Mouse (Mus musculus): Measurements from ENCODE around the gene Elane. TPM values are rescaled to one million over a fixed set of nuclear protein-coding genes. Genes with fewer than 3 reads are reported as not detected.

The Elane gene
- total RNA-seq, 2 experiments from 2014 or later: not detected

DNA sequence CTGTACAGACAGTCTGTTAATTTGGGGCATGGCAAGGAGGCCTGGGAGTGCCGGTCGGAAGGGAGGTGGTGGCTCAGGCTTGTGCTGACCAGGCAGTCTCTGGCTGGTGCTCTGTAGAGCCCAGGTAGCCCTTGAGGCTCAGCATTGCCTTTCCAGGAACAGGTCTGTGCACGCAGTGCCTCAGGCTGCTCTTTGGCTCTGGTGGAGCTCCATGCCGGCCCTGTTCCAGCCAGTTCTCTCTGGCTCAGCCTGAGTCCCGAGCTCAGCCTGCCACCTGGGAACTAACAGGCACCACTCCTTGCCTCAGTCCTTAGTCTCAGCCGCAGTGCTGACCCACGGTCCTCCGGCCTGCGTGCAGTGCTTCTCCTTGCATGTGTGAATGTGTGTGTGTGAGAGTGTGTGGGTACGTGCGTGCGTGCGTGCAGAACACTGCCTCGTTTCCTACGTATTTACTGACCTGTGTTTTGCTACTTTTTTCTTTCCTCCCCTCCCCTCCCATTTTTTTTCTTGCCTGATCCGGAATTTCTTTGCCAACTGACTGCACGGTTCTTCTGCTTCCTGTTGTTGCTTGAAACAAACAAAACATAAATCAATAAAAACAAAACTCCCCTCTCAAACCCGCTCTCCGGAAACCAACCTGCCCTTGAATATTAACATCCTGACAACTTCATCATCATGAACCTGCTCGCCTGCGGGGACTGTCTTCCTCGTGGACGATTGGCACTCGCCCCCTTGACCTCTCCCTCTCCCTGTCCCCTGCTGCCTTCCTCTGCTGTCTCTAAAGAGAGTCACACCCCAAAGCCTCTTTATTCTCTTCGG lies 24.6 kb upstream of the Elane start:
- Histone ChIP-seq H3K27ac (no peak overlapping the region), H3K4me3 (no peak overlapping the region)
- no peak for TF ChIP-seq CTCF (conservative IDR thresholded peaks at IDR 0.05)
- DNase-seq (ENCODE audit: low spot score in 2 of 2): no peak

DNA sequence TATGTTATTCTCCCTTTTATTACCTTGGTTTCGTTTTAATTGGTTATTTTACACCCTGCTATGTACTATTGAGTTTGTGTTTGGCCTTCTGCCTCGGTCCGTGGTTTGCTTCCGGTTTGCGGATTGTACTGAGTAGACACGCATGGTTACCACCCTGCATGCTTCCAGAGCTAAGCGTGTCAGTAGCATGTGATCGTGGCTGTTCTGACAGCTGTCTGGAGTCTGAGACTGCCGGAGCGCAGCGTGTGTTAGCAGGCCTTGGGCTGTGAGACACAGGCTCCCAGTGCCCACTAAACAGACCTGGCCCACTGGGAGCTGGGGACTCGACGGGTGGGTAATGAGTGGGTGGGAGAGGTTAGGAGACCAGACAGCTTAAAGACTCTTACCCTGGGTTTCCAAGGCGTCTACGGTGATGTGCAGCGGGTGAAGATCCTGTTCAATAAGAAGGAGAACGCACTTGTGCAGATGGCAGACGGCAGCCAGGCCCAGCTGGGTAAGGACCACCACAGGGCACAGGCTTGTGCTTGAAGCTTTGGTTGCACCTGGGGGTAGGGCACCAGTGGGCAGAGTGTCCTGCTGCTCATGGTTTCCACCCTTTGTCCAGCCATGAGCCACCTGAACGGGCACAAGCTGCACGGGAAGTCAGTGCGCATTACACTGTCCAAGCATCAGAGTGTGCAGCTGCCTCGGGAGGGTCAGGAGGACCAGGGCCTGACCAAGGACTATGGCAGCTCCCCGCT lies 23.8 kb upstream of the Elane start:
- Histone ChIP-seq H3K4me3 (no peak overlapping the region), H3K27ac (no peak overlapping the region)
- DNase-seq (ENCODE audit: low spot score in 2 of 2): no peak
- TF ChIP-seq CTCF (conservative IDR thresholded peaks at IDR 0.05): no peak

- no peak for DNase-seq (ENCODE audit: low spot score in 2 of 2)
- no peak for TF ChIP-seq CTCF (conservative IDR thresholded peaks at IDR 0.05)
- Histone ChIP-seq H3K4me3 (no peak overlapping the region), H3K27ac (no peak overlapping the region)
These were observed 23.1 kb upstream of the Elane start for GRCm38 (mm10) chr10:79862925-79863324.

DNA sequence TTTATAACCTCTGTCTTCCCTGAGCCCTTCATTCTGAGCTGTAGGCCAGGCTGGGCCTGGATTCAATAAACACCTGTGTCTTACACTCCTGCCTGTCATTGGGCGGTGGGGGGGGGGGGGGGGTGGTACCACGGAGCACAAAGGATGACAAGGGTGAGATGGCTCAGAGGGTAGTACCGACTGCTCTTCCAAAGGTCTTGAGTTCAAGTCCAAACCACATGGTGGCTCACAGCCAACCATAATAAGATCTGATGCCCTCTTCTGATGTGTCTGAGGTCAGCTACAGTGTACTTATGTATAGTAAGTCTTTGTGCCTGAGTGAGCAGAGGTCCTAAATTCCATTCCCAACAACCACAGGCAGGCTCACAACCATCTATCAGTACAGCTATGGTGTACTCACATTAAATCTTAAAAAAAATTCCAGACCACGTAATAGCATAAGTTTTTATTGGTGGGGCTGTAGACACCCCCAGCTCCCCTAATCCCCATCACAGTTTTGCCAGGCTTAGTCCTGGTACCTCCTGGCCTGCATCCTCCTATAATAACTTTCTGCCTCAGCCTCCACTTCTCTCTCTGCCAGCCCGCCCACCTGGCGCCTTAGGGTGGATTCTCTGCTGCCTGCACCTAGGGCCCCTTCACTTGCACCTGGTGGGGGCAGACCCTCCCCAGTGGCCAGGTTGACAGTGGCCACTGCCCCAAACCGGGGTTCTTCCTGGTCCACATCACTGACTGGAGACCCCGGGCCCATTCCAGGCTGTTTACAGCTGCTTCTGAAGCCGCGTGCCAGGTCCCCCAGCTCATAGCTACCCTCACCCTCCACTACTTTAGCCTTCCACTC lies 21.5 kb upstream of the Elane start:
- no peak for DNase-seq (ENCODE audit: low spot score in 2 of 2)
- Histone ChIP-seq H3K4me3 (no peak overlapping the region), H3K27ac (no peak overlapping the region)
- TF ChIP-seq CTCF (conservative IDR thresholded peaks at IDR 0.05): no peak

DNA sequence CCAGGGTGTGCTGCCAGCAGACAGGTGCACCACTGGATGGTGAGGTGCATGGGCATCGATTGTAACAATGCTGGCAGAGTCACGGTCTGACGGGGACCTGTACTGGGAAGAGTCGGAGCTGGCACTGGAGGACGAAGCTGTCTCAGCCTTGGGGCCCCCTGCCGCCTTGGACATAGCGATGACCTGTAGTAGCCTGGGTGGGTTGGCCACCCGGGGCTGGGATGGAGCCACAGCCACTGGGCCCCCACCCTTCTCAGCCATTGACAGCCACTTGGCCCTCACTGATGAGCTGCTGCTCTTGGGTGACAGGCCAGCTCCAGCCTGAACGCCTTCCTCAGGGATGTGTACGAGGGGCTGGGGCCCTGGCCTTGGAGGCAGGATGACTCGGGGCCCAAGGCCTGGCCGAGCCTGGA lies 20.9 kb upstream of the Elane start:
- Histone ChIP-seq H3K4me3 (no peak overlapping the region), H3K27ac (no peak overlapping the region)
- no peak for TF ChIP-seq CTCF (conservative IDR thresholded peaks at IDR 0.05)
- no peak for DNase-seq (ENCODE audit: low spot score in 2 of 2)

DNA sequence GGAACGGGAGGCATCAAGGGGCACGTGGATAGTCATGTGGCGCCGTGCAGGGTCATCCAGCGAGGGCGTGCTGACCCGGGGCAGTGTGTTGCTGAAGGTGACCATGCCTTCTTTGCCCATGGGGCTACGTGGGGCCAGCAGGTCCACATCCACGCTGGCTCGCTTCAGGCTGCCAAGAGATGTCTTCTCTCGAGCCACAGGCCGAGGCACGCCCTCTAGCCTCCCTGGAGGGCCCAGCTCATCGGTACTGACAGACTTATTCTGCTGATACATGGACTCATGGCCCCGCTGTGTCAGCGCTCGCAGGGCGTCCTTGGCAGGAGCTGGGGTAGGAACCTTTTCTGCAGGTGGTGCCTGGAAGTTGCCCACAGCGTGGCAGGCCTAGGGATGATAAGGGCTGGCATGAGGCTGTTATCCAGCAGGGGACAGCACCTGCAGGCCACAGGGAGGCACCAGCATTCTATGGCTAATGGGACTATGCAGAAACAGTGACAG lies 20.2 kb upstream of the Elane start:
- no peak overlapping the region for H3K4me3 ChIP-seq
- DNase-seq (ENCODE audit: low spot score in 2 of 2): no peak
- no peak overlapping the region for H3K27ac ChIP-seq
- peak; percentile 54 for TF ChIP-seq CTCF (conservative IDR thresholded peaks at IDR 0.05)

- TF ChIP-seq CTCF (conservative IDR thresholded peaks at IDR 0.05): no peak
- DNase-seq (ENCODE audit: low spot score in 2 of 2): no peak
- no peak overlapping the region for H3K4me3 ChIP-seq
- H3K27ac ChIP-seq: no peak overlapping the region
These were observed 19.4 kb upstream of the Elane start for GRCm38 (mm10) chr10:79866601-79867000.

DNA sequence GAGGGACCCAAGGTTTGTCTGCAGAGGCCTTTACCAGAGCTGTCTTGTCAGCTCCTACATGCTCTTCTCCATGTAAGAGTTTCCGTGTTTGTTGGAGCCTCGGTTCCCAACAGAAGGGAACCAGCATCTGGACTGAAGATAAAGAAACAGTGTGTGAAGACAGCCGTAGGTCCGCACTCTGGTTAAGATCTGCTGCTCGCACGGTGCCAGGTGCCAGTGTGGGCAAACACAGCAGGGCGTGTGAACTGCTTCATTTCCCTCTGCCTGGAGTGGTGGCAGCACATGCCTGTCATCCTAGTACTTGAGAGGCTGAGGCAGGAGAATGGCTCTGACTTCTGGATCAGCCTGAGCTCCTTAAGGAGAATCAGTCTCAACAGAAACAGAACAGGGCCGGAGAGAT lies 14.2 kb upstream of the Elane start:
- DNase-seq (ENCODE audit: low spot score in 2 of 2): no peak
- TF ChIP-seq CTCF (conservative IDR thresholded peaks at IDR 0.05): no peak
- H3K4me3 ChIP-seq: no peak overlapping the region
- no peak overlapping the region for H3K27ac ChIP-seq

- Histone ChIP-seq H3K4me3 (peak overlapping the region; percentile 69; the same call in 1 of the 2 replicates), H3K27ac (no peak overlapping the region; the same call in 1 of the 2 replicates)
- DNase-seq (ENCODE audit: low spot score in 2 of 2): no peak
- no peak for TF ChIP-seq CTCF (conservative IDR thresholded peaks at IDR 0.05)
These were observed 13.2 kb upstream of the Elane start for GRCm38 (mm10) chr10:79872862-79873261.

DNA sequence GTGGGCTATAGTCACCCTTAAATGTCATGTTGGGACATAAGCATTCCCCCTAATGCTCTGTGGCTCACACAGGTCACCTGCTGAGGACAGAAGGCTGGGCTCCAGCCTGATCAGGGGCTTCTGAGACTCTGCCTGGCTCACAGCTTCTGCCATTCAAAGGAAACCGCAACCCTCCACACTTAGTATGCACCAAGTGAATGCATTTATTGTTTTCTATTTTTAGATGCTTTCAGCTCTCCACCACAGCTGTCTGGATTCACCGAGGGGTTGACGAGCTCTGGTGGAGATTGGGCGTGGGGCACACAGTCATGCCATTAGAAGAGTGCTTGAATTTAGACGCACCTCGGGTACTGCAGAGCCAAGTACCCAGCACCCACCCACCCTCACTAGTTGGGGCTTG lies 12.7 kb upstream of the Elane start:
- H3K4me3 ChIP-seq: peak overlapping the region; percentile 69; the same call in 1 of the 2 replicates
- no peak overlapping the region; the same call in 1 of the 2 replicates for H3K27ac ChIP-seq
- TF ChIP-seq CTCF (conservative IDR thresholded peaks at IDR 0.05): no peak
- no peak for DNase-seq (ENCODE audit: low spot score in 2 of 2)

DNA sequence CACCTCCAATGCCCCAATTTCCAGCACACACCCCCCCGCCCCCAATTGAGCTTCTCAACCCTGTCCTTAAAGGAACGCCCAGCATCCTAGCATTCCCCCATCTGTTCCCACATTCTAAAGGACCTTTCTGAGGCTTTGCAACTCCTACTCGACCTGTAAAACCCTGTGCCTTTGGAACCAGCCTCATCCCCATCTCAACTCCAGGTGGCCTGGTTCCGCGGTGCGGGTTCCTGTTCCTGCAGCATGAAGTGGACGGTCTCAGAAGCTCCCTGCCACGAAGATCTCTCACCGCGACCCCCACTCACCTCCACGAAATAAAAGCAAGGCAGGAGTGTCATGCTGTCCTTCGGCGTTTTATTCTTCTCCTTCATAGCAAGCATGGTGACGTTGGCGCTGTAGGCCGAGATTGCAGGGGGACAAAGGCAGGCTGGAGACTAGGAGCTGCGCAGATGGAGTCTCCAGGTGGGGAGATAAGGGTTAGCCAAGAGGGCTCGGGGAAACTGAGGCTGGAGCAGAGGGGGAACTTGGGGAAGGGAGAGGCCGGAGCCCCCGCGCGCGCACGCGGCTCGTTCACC lies 12.2 kb upstream of the Elane start:
- no peak for TF ChIP-seq CTCF (conservative IDR thresholded peaks at IDR 0.05)
- no peak for DNase-seq (ENCODE audit: low spot score in 2 of 2)
- H3K4me3 ChIP-seq: peak overlapping the region; percentile 69
- H3K27ac ChIP-seq: peak overlapping the region; percentile 85

DNA sequence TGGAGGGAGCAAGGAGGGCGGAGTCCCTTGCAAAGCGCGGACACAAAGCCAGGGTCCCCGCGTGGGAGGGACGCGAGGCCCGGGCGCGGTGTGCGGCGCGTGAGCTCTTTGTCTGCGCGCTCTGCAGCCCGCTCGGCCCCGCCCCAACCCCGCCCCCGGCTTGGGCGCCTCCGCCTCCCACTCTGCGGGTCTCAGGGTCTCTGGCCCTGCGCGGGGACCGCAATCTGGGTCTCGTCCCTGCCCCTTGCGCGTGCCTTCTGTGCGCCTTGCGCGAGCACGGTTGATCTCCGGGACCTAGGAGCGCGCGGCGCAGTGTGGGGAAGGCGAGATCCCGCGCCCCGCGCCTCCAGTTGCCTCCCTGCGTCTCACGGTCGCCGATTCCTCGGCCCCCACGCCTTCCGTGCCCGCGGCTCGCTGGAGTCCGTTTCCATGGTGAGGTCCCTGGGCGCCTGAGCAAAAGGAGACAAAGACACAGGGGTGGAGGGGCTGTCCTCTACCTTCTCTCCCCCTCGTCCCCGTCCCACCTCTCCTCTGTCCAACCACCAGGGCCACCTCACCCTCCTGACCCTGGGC lies 11.7 kb upstream of the Elane start, which contains the start of the genes Prtn3 and Plppr3:
Gene Prtn3 (plus strand): TSS at position 187 of the 573 bp plus-strand sequence.
Gene Plppr3 (minus strand): TSS at position 345 of the 573 bp plus-strand sequence.
- peak within 1 kb of the TSS; percentile 85 for H3K27ac ChIP-seq
- no peak for DNase-seq (ENCODE audit: low spot score in 2 of 2)
- no peak for TF ChIP-seq CTCF (conservative IDR thresholded peaks at IDR 0.05)
- H3K4me3 ChIP-seq: peak within 1 kb of the TSS; percentile 69
